Mouse (Mus musculus) B cell, adult 2 months (primary cell): ENCODE results near the gene Gm21904.
"Not testable (repeated sequence)": the region's sequence is repeated elsewhere in the genome, so short reads cannot be mapped to it uniquely, and the experiment has no call there.

ENCODE experiments used
- DNase-seq, 2 experiments: peaks; one replicate each; pipeline ENCODE4 v3.0.0; 2022

The Gm21904 gene

GRCm38 (mm10) chrY:17846166-17846565, at the start of gene Gm21904:
Gene Gm21904 (minus strand): TSS chrY:17846266.
- not testable (repeated sequence) for DNase-seq

GRCm38 (mm10) chrY:17874441-17874840, 28.4 kb upstream of the Gm21904 start, which contains the start of the genes Gm20772 and Gm20831:
Gene Gm20772 (plus strand): TSS chrY:17874741.
Gene Gm20831 (plus strand): TSS chrY:17874741.
- DNase-seq = not testable (repeated sequence)
